Comparison of ENCODE assay signal across 13 mouse cellular contexts in genomic region chr9:103505067-103505466, GRCm38 (mm10). TPM values are rescaled to one million over a fixed set of nuclear protein-coding genes. Genes with fewer than 3 reads are reported as not detected.
DNase-seq lines count a peak whose midpoint lies in the region; ATAC-seq and TF ChIP-seq lines count a peak whose summit lies in the region.
"Had no signal": no experiment of that assay in that cellular context is flagged by ENCODE, and none has a peak within 500 bp of the region (broad histone marks: within the 10 kb centered on the region; RNA-seq: fewer than 3 reads in every experiment).

No protein-coding gene starts in this region.

- no peak overlapping the region for H3K4me2 ChIP-seq in hindbrain, embryonic 12.5 days (replicated peaks)
- peak overlapping the region; percentile 14; the same call in 1 of the 2 replicates for H3K4me2 ChIP-seq in neural tube, embryonic 12.5 days (replicated peaks)
- H3K4me2 ChIP-seq: embryonic facial prominence, embryonic 15.5 days; liver, embryonic 12.5 days had no signal

- H3K4me3 ChIP-seq in layer of hippocampus, adult 2 months = no peak overlapping the region
- no peak overlapping the region for H3K4me3 ChIP-seq in hindbrain, embryonic 12.5 days
- H3K4me3 ChIP-seq in neural tube, embryonic 12.5 days = no peak overlapping the region
- H3K4me3 ChIP-seq: embryonic facial prominence, embryonic 15.5 days; liver, embryonic 12.5 days had no signal

- no peak overlapping the region for H3K9ac ChIP-seq in hindbrain, embryonic 12.5 days
- no peak overlapping the region for H3K9ac ChIP-seq in neural tube, embryonic 12.5 days
- H3K9ac ChIP-seq: embryonic facial prominence, embryonic 15.5 days; liver, embryonic 12.5 days had no signal

- H3K27me3 ChIP-seq in hindbrain, embryonic 12.5 days = peaks cover 4% of the 10 kb centered on the region
- H3K27me3 ChIP-seq in neural tube, embryonic 12.5 days (replicated peaks) = peaks cover 3% of the 10 kb centered on the region; the same call in 1 of the 2 replicates
- H3K27me3 ChIP-seq: embryonic facial prominence, embryonic 15.5 days; liver, embryonic 12.5 days had no signal

- 50% methylated on average over 5 of the region's 5 CpGs for WGBS in hindbrain, embryonic 12.5 days
- 53% methylated on average over 5 of the region's 5 CpGs for WGBS in neural tube, embryonic 12.5 days

- DNase-seq in layer of hippocampus, adult 2 months (ENCODE audit: low spot score in 2 of 2) = no peak
- DNase-seq in layer of hippocampus, postnatal 10 days (ENCODE audit: low spot score in 2 of 2) = no peak
- DNase-seq in cerebellum, postnatal 25 days = peak; percentile 73 to 74
- DNase-seq in urinary bladder, postnatal 4 days (ENCODE audit: low spot score in 2 of 2) = no peak
- no peak for DNase-seq in left cerebral cortex, adult 11 months (ENCODE audit: low spot score)
- DNase-seq: adrenal gland, postnatal 14 days; heart, postnatal 4 days; kidney, adult 9 months had no signal

- peak; percentile 47 for ATAC-seq in hindbrain, embryonic 12.5 days (ENCODE audit: low FRiP score)
- ATAC-seq in neural tube, embryonic 12.5 days (ENCODE audit: low FRiP score, low read depth) = peak; percentile 35
- no peak for ATAC-seq in monocyte, adult 5-6 weeks (replicated peaks; ENCODE audit: insufficient number of reproducible peaks, low FRiP score, low TSS enrichment, poor library complexity, severe bottlenecking)
- ATAC-seq: liver, embryonic 12.5 days had no signal

- no peaks in the 10 kb centered on the region for H3K36me3 ChIP-seq in hindbrain, embryonic 12.5 days
- no peaks in the 10 kb centered on the region for H3K36me3 ChIP-seq in neural tube, embryonic 12.5 days
- H3K36me3 ChIP-seq: embryonic facial prominence, embryonic 15.5 days; liver, embryonic 12.5 days had no signal

- peaks cover 31% of the 10 kb centered on the region for H3K4me1 ChIP-seq in hindbrain, embryonic 12.5 days
- peaks cover 62% of the 10 kb centered on the region for H3K4me1 ChIP-seq in neural tube, embryonic 12.5 days

- H3K27ac ChIP-seq in layer of hippocampus, adult 2 months = 0 out of 2 replicates have a peak overlapping the region, but pooled peaks have one; percentile 8
- peak overlapping the region; percentile 55 for H3K27ac ChIP-seq in hindbrain, embryonic 12.5 days
- peak overlapping the region; percentile 29; the same call in 1 of the 2 replicates for H3K27ac ChIP-seq in neural tube, embryonic 12.5 days
- H3K27ac ChIP-seq: embryonic facial prominence, embryonic 15.5 days; liver, embryonic 12.5 days had no signal

- H3K9me3 ChIP-seq in hindbrain, embryonic 12.5 days (replicated peaks) = no peaks in the 10 kb centered on the region
- no peaks in the 10 kb centered on the region for H3K9me3 ChIP-seq in neural tube, embryonic 12.5 days
- H3K9me3 ChIP-seq: embryonic facial prominence, embryonic 15.5 days; liver, embryonic 12.5 days had no signal

- no peak for TF ChIP-seq CTCF in layer of hippocampus, adult 2 months (conservative IDR thresholded peaks at IDR 0.05)

RNA-seq across cellular contexts. Expression of gene Bfsp2, which starts 24.8 kb away (rescaled TPM):
- 1 to 10 TPM; 2.0 to 2.3 TPM for total RNA-seq in layer of hippocampus, adult 2 months (2021)
- 1 to 10 TPM; 2.2 to 3.6 TPM for total RNA-seq in layer of hippocampus, postnatal 10 days (2021)
- polyA plus RNA-seq in hindbrain, embryonic 12.5 days (2016; fragmentation: Nextera tagmentation; extraction: Ambion mirVana) = 2.1 and 2.2 TPM in 2 replicates
- 0.62 and 0.83 TPM in 2 replicates for polyA plus RNA-seq in neural tube, embryonic 12.5 days (2016; fragmentation: Nextera tagmentation; extraction: Ambion mirVana)
- total RNA-seq in monocyte, adult 5-6 weeks (2017) = 3.0 TPM in 2 of 3 replicates, not detected in the other
- total RNA-seq: adrenal gland, postnatal 14 days had no signal

Comparison
In these comparisons a context has a peak if more than half of its experiments do, and no peak if none do; other contexts are left out.
1. DNase-seq: peak in cerebellum, postnatal 25 days (2 of 2); none in layer of hippocampus, adult 2 months (0 of 2), layer of hippocampus, postnatal 10 days (0 of 2), urinary bladder, postnatal 4 days (0 of 2) and left cerebral cortex, adult 11 months (single experiment).
2. Peak in every context shown above with its lines, with median percentiles within 50 percentile points of each other: H3K27ac ChIP-seq.